Mouse (Mus musculus) forebrain, embryonic 12.5 days (tissue): Measurements from ENCODE around the gene Samd5. TPM values are rescaled to one million over a fixed set of nuclear protein-coding genes. Genes with fewer than 3 reads are reported as not detected.

Source experiments
- ATAC-seq: fragments of 200-750 bp; cut with Nextera tagmentation; 2 replicates; pipeline ENCODE4 v1.8.0; 2017; ENCODE audit warnings: moderate TSS enrichment; ENCODE audit not compliant: low FRiP score
- H3K27ac ChIP-seq: fragments of 300-500 bp; sonication (generic); 2 replicates; pipeline ENCODE4 v1.5.1; 2016; ENCODE audit warnings: mild to moderate bottlenecking
- H3K27me3 ChIP-seq: fragments of 300-500 bp; sonication (generic); 2 replicates; pipeline ENCODE4 v1.6.1; 2016; ENCODE audit warnings: mild to moderate bottlenecking
- H3K36me3 ChIP-seq: fragments of 300-500 bp; sonication (generic); replicated peaks from 2 replicates; pipeline ENCODE4 v1.6.1; 2016; ENCODE audit warnings: mild to moderate bottlenecking
- H3K4me1 ChIP-seq: fragments of 300-500 bp; sonication (generic); 2 replicates; pipeline ENCODE4 v1.6.1; 2016
- H3K4me2 ChIP-seq: fragments of 300-500 bp; sonication (generic); 2 replicates; pipeline ENCODE4 v1.6.1; 2016; ENCODE audit warnings: mild to moderate bottlenecking, moderate library complexity
- H3K4me3 ChIP-seq: fragments of 300-500 bp; sonication (generic); replicated peaks from 2 replicates; pipeline ENCODE4 v1.5.1; 2016; ENCODE audit warnings: mild to moderate bottlenecking
- H3K9ac ChIP-seq: fragments of 300-500 bp; sonication (generic); 2 replicates; pipeline ENCODE4 v1.6.1; 2016; ENCODE audit warnings: mild to moderate bottlenecking
- H3K9me3 ChIP-seq: fragments of 300-500 bp; sonication (generic); 2 replicates; pipeline ENCODE4 v1.6.1; 2016
- WGBS: fragments of 180-500 bp; shearing (Covaris S2); methylation state at CpG from one replicate; pipeline ENCODE4 v1.1.7; 2016; 5-methylcytosine and 5-hydroxymethylcytosine counted together
- polyA plus RNA-seq: library from polyadenylated mRNA; unstranded; fragments of >200 nt; fragmentation: Nextera tagmentation; extraction: Ambion mirVana; gene quantifications from 2 replicates; pipeline ENCODE4 v1.2.1, GENCODE M21; 2016

Gene Samd5
- polyA plus RNA-seq, 1 experiment from 2014 or later = 6.2 TPM

DNA sequence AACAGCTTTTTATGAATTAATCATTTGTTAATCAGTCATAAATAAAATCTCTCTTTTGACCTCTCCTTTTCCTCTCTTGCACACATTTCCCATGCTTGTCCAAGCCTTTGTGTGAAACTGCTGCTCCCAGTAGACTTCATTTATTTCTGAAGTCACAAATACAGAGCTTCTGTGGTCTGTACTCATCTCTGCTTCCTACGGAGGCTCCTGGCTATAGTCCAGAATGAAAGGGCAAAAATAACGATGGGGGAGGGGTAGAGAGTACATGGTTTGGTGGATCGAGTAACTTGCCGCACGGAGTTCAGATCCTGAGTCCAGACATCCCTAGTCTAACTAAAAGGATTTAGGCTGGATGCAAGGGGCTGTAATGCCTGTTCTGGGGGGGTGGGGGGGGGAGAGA is 3.1 kb upstream of the Samd5 start:
- peaks cover 43% of the 10 kb centered on the region for H3K27me3 ChIP-seq
- no peak overlapping the region for H3K4me2 ChIP-seq

DNA sequence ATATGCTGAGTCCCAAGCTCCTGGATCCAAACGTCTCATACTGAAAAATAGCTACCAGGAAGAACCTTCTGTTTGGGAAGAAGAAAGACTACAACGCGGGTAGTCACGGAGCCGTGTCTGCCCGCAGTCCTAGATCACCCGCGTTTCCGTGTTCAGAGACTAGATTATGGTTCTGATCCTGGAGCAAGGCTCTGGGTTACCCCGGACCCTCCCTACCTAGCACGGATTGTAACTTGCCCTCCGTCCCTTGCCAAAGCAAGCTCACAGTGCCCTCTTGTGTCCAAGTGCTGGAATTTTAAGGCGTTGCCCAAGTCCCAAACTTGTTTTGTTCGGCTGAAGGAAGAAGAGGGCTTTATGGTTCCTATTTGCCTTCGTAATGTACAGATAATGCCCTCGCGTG is 1.9 kb upstream of the Samd5 start:
- peak; percentile 39; the same call in 1 of the 2 replicates for ATAC-seq
- Histone ChIP-seq H3K36me3 (no peaks in the 10 kb centered on the region), H3K4me3 (no peak overlapping the region), H3K27me3 (peaks cover 47% of the 10 kb centered on the region), H3K9me3 (no peaks in the 10 kb centered on the region), H3K27ac (no peak overlapping the region), H3K9ac (no peak overlapping the region), H3K4me2 (peak overlapping the region; percentile 96), H3K4me1 (peaks cover 19% of the 10 kb centered on the region)
- 2% methylated on average over 17 of the region's 17 CpGs for WGBS

More for the DNA sequence above, 3.1 kb upstream of the Samd5 start:
- H3K9me3 ChIP-seq = no peaks in the 10 kb centered on the region
- ATAC-seq = no peak
- peaks cover 19% of the 10 kb centered on the region for H3K4me1 ChIP-seq
- H3K36me3 ChIP-seq = no peaks in the 10 kb centered on the region
- no peak overlapping the region for H3K4me3 ChIP-seq
- H3K9ac ChIP-seq = no peak overlapping the region
- no peak overlapping the region for H3K27ac ChIP-seq
- WGBS = 24% methylated on average over 5 of the region's 5 CpGs

DNA sequence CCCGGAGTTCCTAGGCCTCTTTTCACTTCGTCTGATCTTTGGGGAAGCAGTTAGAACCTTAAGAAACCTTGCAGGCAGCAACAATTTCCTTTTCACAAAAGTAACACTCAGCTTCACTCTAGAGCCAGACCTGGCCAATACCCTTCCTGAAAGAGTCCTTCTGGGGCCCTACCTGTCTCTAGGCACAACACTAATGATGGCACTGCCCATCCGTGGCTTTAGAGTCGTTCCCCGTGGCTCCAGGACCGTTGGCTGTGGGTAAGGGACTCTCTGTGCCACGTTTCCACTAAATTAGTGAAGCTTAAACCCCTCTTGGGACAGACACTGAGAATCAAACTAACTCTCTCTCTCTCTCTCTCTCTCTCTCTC is 1.4 kb upstream of the Samd5 start:
- ATAC-seq = no peak
- H3K36me3 ChIP-seq = no peaks in the 10 kb centered on the region
- H3K27ac ChIP-seq = no peak overlapping the region
- no peak overlapping the region; the same call in 1 of the 2 replicates for H3K9ac ChIP-seq
- 0 out of 2 replicates have a peak overlapping the region, but pooled peaks have one; percentile 67 for H3K4me3 ChIP-seq
- 2% methylated on average over 7 of the region's 7 CpGs for WGBS
- H3K27me3 ChIP-seq = peaks cover 47% of the 10 kb centered on the region
- H3K4me1 ChIP-seq = peaks cover 19% of the 10 kb centered on the region
- no peaks in the 10 kb centered on the region for H3K9me3 ChIP-seq
- H3K4me2 ChIP-seq = peak overlapping the region; percentile 96

DNA sequence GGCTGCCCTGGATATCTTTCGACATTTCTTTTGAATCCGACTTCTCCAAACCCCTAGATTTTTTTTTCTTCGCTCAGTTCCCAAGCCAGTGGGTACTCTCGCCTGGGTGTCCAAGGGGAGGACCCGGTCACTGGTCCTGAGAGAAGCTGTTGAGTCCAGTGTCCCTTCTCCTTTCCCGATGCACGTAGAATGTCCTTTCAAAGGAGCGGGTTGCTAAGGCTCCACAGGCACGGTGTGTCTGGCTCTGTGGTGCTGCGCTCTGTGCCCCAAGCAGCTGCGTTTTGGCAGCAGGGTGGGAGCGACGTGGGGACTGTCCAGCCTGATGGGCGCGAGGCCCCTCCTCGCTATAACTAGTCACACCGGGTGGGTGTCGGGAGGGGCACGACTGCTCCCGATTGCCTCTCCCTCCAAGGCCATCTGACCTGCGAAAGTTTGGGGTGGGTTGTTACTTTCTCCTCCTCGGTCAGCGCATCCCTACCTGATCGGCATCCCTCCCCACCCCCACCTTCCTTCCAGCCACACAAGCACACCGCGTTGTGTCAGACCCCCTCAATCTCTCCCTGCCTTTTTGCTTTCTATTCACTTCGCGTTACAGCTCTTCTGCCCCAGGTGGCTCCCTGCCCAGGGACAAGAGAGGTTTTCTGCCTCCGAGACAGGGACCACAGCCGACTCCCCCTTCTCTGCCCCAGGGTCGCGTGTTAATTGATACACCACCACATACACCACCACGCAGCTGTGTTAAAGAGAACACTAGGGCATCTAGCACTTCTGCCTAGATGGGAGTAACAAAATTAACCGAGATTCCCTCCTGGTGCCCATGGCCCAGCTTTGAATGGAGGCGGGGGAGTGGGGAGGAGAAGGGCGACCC is 776 bp upstream of the Samd5 start:
- Histone ChIP-seq H3K4me1 (peaks cover 19% of the 10 kb centered on the region), H3K27me3 (peaks cover 47% of the 10 kb centered on the region), H3K4me3 (peak overlapping the region; percentile 67), H3K36me3 (no peaks in the 10 kb centered on the region), H3K27ac (peak overlapping the region; percentile 63; the same call in 1 of the 2 replicates), H3K9me3 (no peaks in the 10 kb centered on the region), H3K4me2 (peak overlapping the region; percentile 96), H3K9ac (peak overlapping the region; percentile 66)
- peak; percentile 60 for ATAC-seq
- WGBS = under 1% methylated on average over 36 of the region's 36 CpGs

DNA sequence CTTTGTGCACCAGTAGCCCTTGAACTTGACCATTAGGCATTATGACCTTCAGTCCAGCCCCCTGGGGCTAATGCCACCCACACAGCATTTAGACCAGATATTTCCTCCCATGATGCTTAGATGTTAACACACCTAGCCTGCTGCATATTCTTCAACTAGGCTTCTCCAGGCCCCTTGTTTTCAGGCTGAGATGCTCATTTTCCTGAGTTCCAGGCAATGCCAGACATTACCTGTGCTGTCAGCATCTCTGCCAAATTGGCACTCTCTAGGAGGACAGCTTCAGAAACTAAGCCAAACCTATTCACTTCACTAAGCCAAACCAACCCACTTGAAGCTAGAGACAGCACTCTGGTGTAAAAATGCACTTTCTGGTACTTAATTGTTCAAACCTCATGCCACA is 1.7 kb downstream of the Samd5 start:
- Histone ChIP-seq H3K27me3 (peaks cover 44% of the 10 kb centered on the region), H3K4me1 (peaks cover 16% of the 10 kb centered on the region), H3K4me2 (peak overlapping the region; percentile 96), H3K36me3 (no peaks in the 10 kb centered on the region), H3K9me3 (no peaks in the 10 kb centered on the region), H3K9ac (no peak overlapping the region), H3K4me3 (peak overlapping the region; percentile 67), H3K27ac (no peak overlapping the region)
- ATAC-seq = no peak

DNA sequence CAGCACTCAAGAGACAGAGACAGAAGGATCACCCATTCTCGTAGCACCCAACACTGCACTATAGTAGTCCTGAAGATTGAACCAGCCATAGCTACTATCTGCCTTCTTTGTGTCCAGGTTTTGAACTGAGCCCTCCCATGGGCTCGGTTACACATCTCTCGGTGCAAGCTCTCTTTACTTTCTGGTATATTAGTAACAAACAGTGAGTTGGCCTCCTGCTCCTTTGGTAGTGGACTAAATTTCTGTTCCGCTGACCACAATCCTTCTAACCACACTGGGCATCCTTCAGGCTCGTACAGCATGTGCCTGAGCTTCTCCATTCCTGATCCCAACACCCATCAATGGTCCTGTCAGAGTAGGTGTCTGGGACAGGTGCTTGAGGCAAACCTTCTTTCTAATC is 2.3 kb downstream of the Samd5 start:
- H3K27ac ChIP-seq = no peak overlapping the region
- H3K9me3 ChIP-seq = no peaks in the 10 kb centered on the region
- no peak for ATAC-seq
- no peaks in the 10 kb centered on the region for H3K36me3 ChIP-seq
- peaks cover 38% of the 10 kb centered on the region for H3K27me3 ChIP-seq
- no peak overlapping the region for H3K4me3 ChIP-seq
- H3K4me2 ChIP-seq = peak overlapping the region; percentile 96
- H3K9ac ChIP-seq = no peak overlapping the region
- 96% methylated on average over 5 of the region's 5 CpGs for WGBS
- H3K4me1 ChIP-seq = peaks cover 16% of the 10 kb centered on the region

DNA sequence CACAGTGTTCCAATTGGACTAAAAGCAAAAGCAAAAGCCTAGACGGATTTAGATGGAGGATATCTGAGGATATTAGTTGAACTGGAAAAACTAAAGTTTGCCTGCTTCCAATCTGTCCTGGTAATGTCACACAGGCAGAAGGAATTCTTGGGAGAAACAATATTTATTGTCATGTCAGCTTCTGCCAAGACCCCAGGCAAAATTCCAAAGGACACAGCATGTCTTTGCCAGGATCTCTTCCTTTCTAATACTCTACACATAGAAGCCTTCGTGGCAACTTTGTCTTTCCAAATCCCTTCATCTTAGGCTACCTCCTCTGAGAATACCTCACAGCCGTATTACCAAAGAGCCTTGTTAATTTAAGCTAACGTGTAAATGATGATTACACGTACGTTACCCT is 4.7 kb downstream of the Samd5 start:
- peaks cover 21% of the 10 kb centered on the region for H3K27me3 ChIP-seq
- no peak overlapping the region for H3K27ac ChIP-seq
- peaks cover 5% of the 10 kb centered on the region; the same call in 1 of the 2 replicates for H3K4me1 ChIP-seq
- no peak for ATAC-seq
- 87% methylated on average over 6 of the region's 6 CpGs for WGBS
- no peak overlapping the region for H3K4me2 ChIP-seq
- no peaks in the 10 kb centered on the region for H3K9me3 ChIP-seq
- H3K4me3 ChIP-seq = no peak overlapping the region
- no peaks in the 10 kb centered on the region for H3K36me3 ChIP-seq
- H3K9ac ChIP-seq = no peak overlapping the region

DNA sequence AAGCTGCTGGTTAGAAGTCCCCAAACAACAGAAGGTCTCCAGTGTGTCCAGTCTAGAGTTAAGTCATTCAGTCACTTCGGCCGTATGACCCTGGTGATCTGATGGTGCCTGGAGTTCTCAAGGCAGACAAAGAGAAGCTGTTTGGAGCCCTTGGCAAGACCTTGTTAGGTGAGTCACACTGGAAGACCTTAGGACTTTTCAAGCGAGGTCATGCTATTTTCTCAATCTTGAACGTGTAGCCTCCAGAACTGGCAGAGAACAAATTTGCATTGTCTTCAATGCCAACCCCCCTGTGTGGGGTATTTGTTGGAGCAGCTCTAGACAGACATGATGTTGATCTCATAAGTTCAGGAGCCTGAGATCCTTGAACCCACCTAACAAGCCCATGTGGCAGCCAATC is 6.2 kb downstream of the Samd5 start:
- Histone ChIP-seq H3K4me1 (no peaks in the 10 kb centered on the region), H3K9ac (no peak overlapping the region), H3K4me3 (no peak overlapping the region), H3K27ac (no peak overlapping the region), H3K4me2 (no peak overlapping the region), H3K27me3 (peaks cover 12% of the 10 kb centered on the region), H3K36me3 (no peaks in the 10 kb centered on the region), H3K9me3 (no peaks in the 10 kb centered on the region)
- 90% methylated on average over 4 of the region's 4 CpGs for WGBS
- no peak for ATAC-seq

DNA sequence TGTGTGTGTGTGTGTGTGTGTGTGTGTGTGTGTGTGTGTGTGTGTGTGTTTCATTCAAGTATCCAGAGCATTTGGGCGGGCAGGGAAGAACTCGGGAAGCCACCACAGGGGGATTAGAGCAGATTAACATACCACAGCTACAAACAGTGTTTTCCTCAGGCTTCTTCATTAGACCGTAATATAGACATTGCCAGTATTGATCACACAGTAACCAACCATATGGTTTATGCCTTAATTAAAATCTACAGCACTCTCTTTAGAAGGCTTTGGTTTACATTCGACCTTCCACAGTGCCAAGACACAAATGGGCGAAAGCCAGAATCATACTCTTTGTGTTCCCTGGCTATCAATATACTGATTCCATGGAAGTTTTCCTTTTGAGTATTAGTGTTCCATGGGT is 22.1 kb downstream of the Samd5 start:
- Histone ChIP-seq H3K4me2 (no peak overlapping the region), H3K4me3 (no peak overlapping the region), H3K27me3 (no peaks in the 10 kb centered on the region), H3K4me1 (peaks cover 18% of the 10 kb centered on the region), H3K9ac (no peak overlapping the region), H3K27ac (no peak overlapping the region), H3K36me3 (no peaks in the 10 kb centered on the region), H3K9me3 (no peaks in the 10 kb centered on the region)
- no peak for ATAC-seq
- WGBS = 54% methylated on average over 5 of the region's 5 CpGs

DNA sequence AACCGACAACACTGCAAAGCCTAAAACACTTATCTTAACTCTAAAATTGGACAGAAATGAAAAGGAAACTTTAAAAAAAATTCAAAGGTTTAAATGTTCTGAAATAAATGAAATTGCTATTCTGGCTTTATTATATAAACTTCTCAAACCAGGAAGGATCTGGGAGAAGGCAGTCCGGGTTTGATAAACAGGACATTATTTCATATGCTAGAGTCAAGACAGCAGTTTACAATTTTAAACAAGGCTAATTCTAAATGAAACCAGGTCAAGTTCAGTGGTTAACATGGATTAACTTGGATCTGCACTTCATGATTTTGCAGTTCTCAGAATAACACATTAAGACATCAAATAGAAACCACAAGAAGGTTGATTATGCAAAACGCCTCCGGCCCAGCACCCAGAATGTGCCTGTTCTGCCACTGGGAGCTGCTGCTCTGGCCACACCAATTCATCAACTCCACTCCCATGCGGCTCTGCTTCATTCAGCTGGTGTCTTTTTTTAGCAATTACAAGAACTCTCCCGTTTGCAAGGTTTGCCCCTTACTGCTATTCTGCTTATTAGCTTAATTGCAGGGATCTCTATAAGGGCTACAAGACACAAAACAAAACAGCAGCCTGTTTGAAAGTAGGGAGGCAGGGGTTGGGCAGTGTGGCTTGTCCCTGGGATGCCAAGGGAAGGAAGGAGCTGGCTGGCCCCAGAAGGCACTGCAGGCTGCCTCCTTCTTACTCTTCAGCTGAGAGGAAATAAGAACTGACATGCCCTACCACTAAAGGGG is 24.8 kb downstream of the Samd5 start:
- no peak overlapping the region for H3K9ac ChIP-seq
- 37% methylated on average over 6 of the region's 6 CpGs for WGBS
- H3K4me2 ChIP-seq = 0 out of 2 replicates have a peak overlapping the region, but pooled peaks have one; percentile 6
- H3K27ac ChIP-seq = 0 out of 2 replicates have a peak overlapping the region, but pooled peaks have one; percentile 14
- peak; percentile 81; the same call in 1 of the 2 replicates for ATAC-seq
- H3K4me3 ChIP-seq = no peak overlapping the region
- H3K27me3 ChIP-seq = no peaks in the 10 kb centered on the region
- H3K4me1 ChIP-seq = peaks cover 18% of the 10 kb centered on the region
- H3K36me3 ChIP-seq = no peaks in the 10 kb centered on the region
- H3K9me3 ChIP-seq = no peaks in the 10 kb centered on the region

DNA sequence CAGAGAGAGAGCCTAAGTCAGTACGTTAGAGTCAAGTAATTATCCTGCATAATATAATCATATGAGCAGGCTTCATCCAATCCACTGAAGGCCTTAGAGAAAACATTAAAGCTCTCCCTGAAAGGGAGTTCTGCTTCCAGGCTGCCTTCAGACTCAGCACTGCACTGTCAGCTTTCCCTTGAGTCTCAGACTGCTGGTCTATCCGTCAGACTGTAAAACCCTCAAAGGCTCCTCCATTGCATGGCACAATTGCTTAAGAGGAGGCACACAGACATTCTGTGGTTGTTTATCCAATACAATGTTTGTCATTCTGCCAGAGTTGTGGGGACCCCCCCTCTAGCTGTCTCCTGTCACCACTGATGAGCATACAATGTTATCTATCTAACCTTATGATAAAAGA is 26.5 kb downstream of the Samd5 start:
- Histone ChIP-seq H3K4me1 (peaks cover 18% of the 10 kb centered on the region), H3K27me3 (no peaks in the 10 kb centered on the region), H3K27ac (no peak overlapping the region), H3K4me2 (no peak overlapping the region), H3K36me3 (no peaks in the 10 kb centered on the region), H3K9me3 (no peaks in the 10 kb centered on the region), H3K9ac (no peak overlapping the region), H3K4me3 (no peak overlapping the region)
- ATAC-seq = no peak
- 52% methylated on average over 2 of the region's 2 CpGs for WGBS

DNA sequence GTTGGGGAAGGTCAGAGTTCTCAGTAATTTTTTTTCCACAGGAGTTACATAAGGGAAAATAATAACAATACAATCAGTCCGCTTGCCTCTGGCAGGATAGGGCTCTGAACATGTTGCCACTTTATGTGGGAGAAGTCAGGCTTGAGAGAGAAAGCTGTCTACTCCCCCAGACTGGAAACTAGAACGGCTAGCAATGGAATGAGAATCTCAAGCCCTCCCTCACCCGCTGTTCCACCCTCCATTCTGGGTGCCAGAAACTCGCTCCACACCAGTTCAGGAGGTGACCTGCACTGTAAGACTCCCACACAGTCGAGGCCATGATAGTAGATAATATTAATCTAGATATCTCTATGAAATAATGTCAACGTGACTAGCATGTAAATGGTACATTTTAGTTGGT is 27.3 kb downstream of the Samd5 start:
- no peaks in the 10 kb centered on the region for H3K27me3 ChIP-seq
- no peak overlapping the region for H3K4me2 ChIP-seq
- no peak overlapping the region for H3K27ac ChIP-seq
- peaks cover 18% of the 10 kb centered on the region for H3K4me1 ChIP-seq
- H3K9me3 ChIP-seq = no peaks in the 10 kb centered on the region
- H3K9ac ChIP-seq = no peak overlapping the region
- 78% methylated on average over 6 of the region's 6 CpGs for WGBS
- H3K36me3 ChIP-seq = no peaks in the 10 kb centered on the region
- no peak for ATAC-seq
- H3K4me3 ChIP-seq = no peak overlapping the region
